Mouse (Mus musculus) intestine, embryonic 16.5 days (tissue): ENCODE results near the gene Omt2b. TPM values are rescaled to one million over a fixed set of nuclear protein-coding genes. Genes with fewer than 3 reads are reported as not detected.

Source experiments
- ATAC-seq: fragments of 200-750 bp; cut with Nextera tagmentation; 2 replicates; pipeline ENCODE4 v1.8.0; 2017; ENCODE audit warnings: moderate TSS enrichment, moderate library complexity
- H3K27ac ChIP-seq: fragments of 300-500 bp; sonication (generic); 2 replicates; pipeline ENCODE4 v1.5.1; 2014; ENCODE audit warnings: mild to moderate bottlenecking, low read length
- H3K27me3 ChIP-seq: fragments of 300-500 bp; sonication (generic); replicated peaks from 2 replicates; pipeline ENCODE4 v1.6.1; 2014; ENCODE audit warnings: low read length, control low read depth, mixed read lengths; ENCODE audit not compliant: control insufficient read depth, insufficient read depth
- H3K36me3 ChIP-seq: fragments of 300-500 bp; sonication (generic); 2 replicates; pipeline ENCODE4 v1.6.1; 2014; ENCODE audit warnings: low read length, control low read depth; ENCODE audit not compliant: control insufficient read depth, insufficient read depth
- H3K4me1 ChIP-seq: fragments of 300-500 bp; sonication (generic); 2 replicates; pipeline ENCODE4 v1.6.1; 2014; ENCODE audit warnings: low read length, control low read depth, mixed read lengths; ENCODE audit not compliant: control insufficient read depth, insufficient read depth
- H3K4me2 ChIP-seq: fragments of 300-500 bp; sonication (generic); 2 replicates; pipeline ENCODE4 v1.6.1; 2014; ENCODE audit warnings: low read depth, low read length, control low read depth
- H3K4me3 ChIP-seq: fragments of 300-500 bp; sonication (generic); 2 replicates; pipeline ENCODE4 v1.5.1; 2014; ENCODE audit warnings: mild to moderate bottlenecking, low read length
- H3K9ac ChIP-seq: fragments of 300-500 bp; sonication (generic); 2 replicates; pipeline ENCODE4 v1.6.1; 2014; ENCODE audit warnings: low read depth, low read length
- H3K9me3 ChIP-seq: fragments of 300-500 bp; sonication (generic); 2 replicates; pipeline ENCODE4 v1.6.1; 2016; ENCODE audit warnings: low read length, control low read depth; ENCODE audit not compliant: control insufficient read depth
- WGBS: fragments of 180-500 bp; shearing (Covaris S2); extraction: QIAGEN DNeasy Blood & Tissue Kit; methylation state at CpG from one replicate; pipeline ENCODE4 v1.1.7; 2014; 5-methylcytosine and 5-hydroxymethylcytosine counted together
- polyA plus RNA-seq: library from polyadenylated mRNA; unstranded; fragments of >200 nt; fragmentation: Nextera tagmentation; extraction: Ambion mirVana; gene quantifications from 2 replicates; pipeline ENCODE4 v1.2.1, GENCODE M21; 2015

The Omt2b gene
- polyA plus RNA-seq, 1 experiment from 2014 or later: not detected

DNA sequence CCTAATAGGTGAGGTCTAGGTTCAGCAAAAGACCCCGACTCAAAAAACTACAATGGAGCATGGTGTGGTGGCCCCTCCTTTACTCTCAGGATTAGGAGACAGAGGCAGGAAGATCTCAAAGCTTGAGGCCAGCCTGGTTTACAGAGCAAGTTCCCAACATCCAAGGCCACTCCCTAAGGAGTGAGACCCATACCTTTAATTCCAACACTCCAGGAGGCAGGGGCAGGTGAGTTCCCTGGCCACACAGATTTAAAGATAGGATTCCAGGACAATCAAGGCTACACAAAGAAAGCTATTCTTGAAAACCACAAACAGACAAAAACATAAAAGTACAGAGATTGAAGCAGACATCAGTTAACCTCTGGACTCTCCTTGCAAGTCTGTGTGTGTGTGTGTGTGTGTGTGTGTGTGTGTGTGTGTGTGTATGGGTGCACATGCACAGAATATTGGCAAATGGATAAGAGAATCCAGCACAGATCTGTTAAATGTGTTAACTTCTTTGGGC lies 47.5 kb downstream of the Omt2b start:
- no peaks in the 10 kb centered on the region for H3K36me3 ChIP-seq
- H3K9ac ChIP-seq: no peak overlapping the region
- peak; percentile 44; the same call in 1 of the 2 replicates for ATAC-seq
- 0 out of 2 replicates have a peak, but pooled peaks cover 3% of the 10 kb centered on the region for H3K27me3 ChIP-seq
- H3K4me2 ChIP-seq: no peak overlapping the region
- WGBS: 73% methylated on average over 1 of the region's 1 CpGs
- H3K4me1 ChIP-seq: peaks cover 5% of the 10 kb centered on the region
- no peak overlapping the region for H3K4me3 ChIP-seq
- H3K9me3 ChIP-seq: no peaks in the 10 kb centered on the region
- no peak overlapping the region for H3K27ac ChIP-seq

DNA sequence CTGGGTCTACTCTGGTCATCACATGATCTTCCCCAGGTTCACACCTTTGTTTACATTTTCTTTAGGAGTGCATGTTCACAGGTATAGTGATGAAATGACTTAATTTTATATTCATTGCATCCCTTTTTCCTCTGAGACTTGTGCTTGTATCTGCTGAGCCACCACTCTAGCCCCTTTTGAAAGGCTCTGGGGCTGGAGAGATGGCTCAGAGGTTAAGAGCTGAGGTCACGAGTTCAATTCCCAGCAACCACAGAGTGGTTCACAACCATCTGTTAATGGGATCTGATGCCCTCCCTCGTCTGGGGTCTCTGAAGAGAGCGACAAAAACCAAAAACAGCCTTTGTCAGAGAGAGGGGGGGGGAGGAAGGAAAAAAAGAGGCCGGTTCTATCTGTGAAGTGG lies 48.1 kb downstream of the Omt2b start:
- H3K9ac ChIP-seq: no peak overlapping the region
- H3K4me3 ChIP-seq: no peak overlapping the region
- H3K4me1 ChIP-seq: peaks cover 5% of the 10 kb centered on the region
- H3K27me3 ChIP-seq: 0 out of 2 replicates have a peak, but pooled peaks cover 3% of the 10 kb centered on the region
- ATAC-seq: peak; percentile 40; the same call in 1 of the 2 replicates
- WGBS: 65% methylated on average over 4 of the region's 4 CpGs
- no peak overlapping the region for H3K4me2 ChIP-seq
- no peaks in the 10 kb centered on the region for H3K9me3 ChIP-seq
- no peak overlapping the region for H3K27ac ChIP-seq
- no peaks in the 10 kb centered on the region for H3K36me3 ChIP-seq

DNA sequence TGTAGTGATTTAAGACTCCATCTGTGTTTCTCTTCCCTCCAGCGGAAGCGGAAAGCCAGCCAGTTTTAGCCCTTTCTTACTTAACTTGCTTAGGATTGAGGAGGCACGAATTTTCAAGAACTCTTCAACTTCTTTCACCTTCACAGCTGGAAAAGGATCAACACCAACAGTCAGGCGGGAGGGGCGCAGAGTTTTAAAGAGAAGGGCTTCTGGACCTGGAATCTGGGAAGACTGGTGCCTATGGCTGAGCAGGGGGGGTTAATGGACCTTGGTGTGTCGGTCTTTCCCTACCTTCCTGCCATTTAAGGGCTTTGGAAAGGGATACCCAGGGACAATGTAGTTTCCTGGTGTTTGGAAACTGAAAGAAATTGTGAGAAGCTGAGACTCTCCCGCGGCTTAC lies 50.2 kb downstream of the Omt2b start:
- peaks cover 5% of the 10 kb centered on the region for H3K4me1 ChIP-seq
- 0 out of 2 replicates have a peak, but pooled peaks cover 3% of the 10 kb centered on the region for H3K27me3 ChIP-seq
- no peak overlapping the region for H3K27ac ChIP-seq
- no peaks in the 10 kb centered on the region for H3K9me3 ChIP-seq
- H3K36me3 ChIP-seq: no peaks in the 10 kb centered on the region
- H3K4me3 ChIP-seq: peak overlapping the region; percentile 32; the same call in 1 of the 2 replicates
- ATAC-seq: no peak
- 50% methylated on average over 8 of the region's 8 CpGs for WGBS
- H3K4me2 ChIP-seq: no peak overlapping the region
- no peak overlapping the region for H3K9ac ChIP-seq

DNA sequence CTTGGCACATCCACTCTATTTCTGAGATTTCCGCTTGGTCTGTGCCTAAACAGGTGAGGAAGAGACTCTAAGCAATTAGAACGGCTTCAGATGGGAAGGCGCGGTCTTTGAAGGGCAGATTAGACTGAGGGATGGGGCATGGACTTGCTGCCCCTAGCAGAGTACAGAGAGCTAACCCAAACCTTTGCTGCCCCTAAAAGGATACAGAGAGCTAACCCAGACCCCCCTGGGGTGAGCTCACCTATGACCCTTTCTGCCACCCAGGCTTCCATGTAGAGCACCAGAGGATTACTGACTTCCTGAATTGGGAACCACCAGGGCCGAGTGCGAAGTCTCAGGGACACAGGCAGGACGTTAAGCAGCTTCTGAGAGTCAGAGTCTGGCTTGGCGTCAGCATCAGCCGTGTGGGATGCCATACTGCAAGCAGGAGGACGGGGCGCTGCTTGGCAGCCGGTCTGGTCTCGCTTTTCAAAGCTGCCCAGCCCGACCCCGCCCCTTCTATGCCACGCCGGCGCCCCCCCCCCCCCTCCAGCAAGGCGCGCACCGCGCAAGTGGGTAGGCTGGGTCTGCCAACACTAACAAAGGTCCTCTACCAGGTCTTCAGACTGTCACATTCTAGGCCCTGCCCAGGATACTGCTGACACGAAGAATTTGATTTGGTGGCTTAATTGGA lies 50.9 kb downstream of the Omt2b start, which contains the start of gene Ooep:
Gene Ooep, minus strand, starts transcription at position 613 of the 673 bp plus-strand sequence.
- Histone ChIP-seq H3K9me3 (no peaks in the 10 kb centered on the region), H3K4me1 (peaks cover 5% of the 10 kb centered on the region), H3K27me3 (0 out of 2 replicates have a peak, but pooled peaks cover 3% of the 10 kb centered on the region), H3K4me3 (peak within 1 kb of the TSS; percentile 32), H3K36me3 (no peaks in the 10 kb centered on the region), H3K27ac (no peak within 1 kb of the TSS), H3K4me2 (peak within 1 kb of the TSS; percentile 56), H3K9ac (peak within 1 kb of the TSS; percentile 45; the same call in 1 of the 2 replicates)
- WGBS: 8% methylated on average over 21 of the region's 23 CpGs
- peak; percentile 69 for ATAC-seq

Other genes starting within 250 kb of the Omt2b start
- 39.8 and 43.3 TPM in 2 replicates for gene Fbxo9, start 218.5 kb upstream of the Omt2b start, polyA plus RNA-seq
- gene Ick, start 218.4 kb upstream of the Omt2b start, polyA plus RNA-seq: 28.1 and 29.9 TPM in 2 replicates
- 57.5 and 62.7 TPM in 2 replicates for gene Gsta4, start 144.8 kb upstream of the Omt2b start, polyA plus RNA-seq
- 94.1 and 98.3 TPM in 2 replicates for gene Gsta1, start 96.9 kb upstream of the Omt2b start, polyA plus RNA-seq
- 73.4 and 80.7 TPM in 2 replicates for gene Gm3776, start 70.5 kb upstream of the Omt2b start, polyA plus RNA-seq
- gene Gm10639, start 37.7 kb upstream of the Omt2b start, polyA plus RNA-seq: 0.93 and 0.95 TPM in 2 replicates
- gene Omt2a, start 12.8 kb upstream of the Omt2b start, polyA plus RNA-seq: not detected in 2 replicates
- gene Gsta2, start 28.2 kb downstream of the Omt2b start, polyA plus RNA-seq: 77.3 and 89.5 TPM in 2 replicates
- gene Dppa5a, start 40.6 kb downstream of the Omt2b start, polyA plus RNA-seq: not detected in 2 replicates
- gene Ooep, start 51.1 kb downstream of the Omt2b start, polyA plus RNA-seq: 0.26 and 0.39 TPM in 2 replicates
- 0.13 and 0.28 TPM in 2 replicates for gene Ddx43, start 68.2 kb downstream of the Omt2b start, polyA plus RNA-seq
- 1.6 and 1.9 TPM in 2 replicates for gene Cgas, start 115.6 kb downstream of the Omt2b start, polyA plus RNA-seq
- 25.0 and 27.0 TPM in 2 replicates for gene Mto1, start 120.6 kb downstream of the Omt2b start, polyA plus RNA-seq
- gene Gm17324, start 121.2 kb downstream of the Omt2b start, polyA plus RNA-seq: 0.24 and 0.48 TPM in 2 replicates
- 4,065 and 4,271 TPM in 2 replicates for gene Eef1a1, start 161.6 kb downstream of the Omt2b start, polyA plus RNA-seq